Mouse (Mus musculus) liver, postnatal 0 days (tissue): ENCODE data around the gene Clcnkb. TPM values are rescaled to one million over a fixed set of nuclear protein-coding genes. Genes with fewer than 3 reads are reported as not detected.

ENCODE experiments used
- ATAC-seq: fragments of 200-750 bp; cut with Nextera tagmentation; 2 replicates; pipeline ENCODE4 v1.8.0; 2017; ENCODE audit warnings: mild to moderate bottlenecking, moderate library complexity
- DNase-seq: peaks from one replicate; pipeline ENCODE4 v3.0.0-alpha.2; 2016
- H3K27ac ChIP-seq: fragments of 300-500 bp; sonication (generic); 2 replicates; pipeline ENCODE4 v1.5.1; 2014; ENCODE audit warnings: antibody characterized with exemption, moderate library complexity, mild to moderate bottlenecking, low read depth
- H3K27me3 ChIP-seq: fragments of 300-500 bp; sonication (generic); 2 replicates; pipeline ENCODE4 v1.6.1; 2014; ENCODE audit warnings: low read length, control low read depth, mixed read lengths; ENCODE audit not compliant: insufficient read depth
- H3K36me3 ChIP-seq: fragments of 300-500 bp; sonication (generic); replicated peaks from 2 replicates; pipeline ENCODE4 v1.6.1; 2014; ENCODE audit warnings: mild to moderate bottlenecking, control low read depth, low read length, moderate library complexity, mixed read lengths; ENCODE audit not compliant: insufficient read depth
- H3K4me1 ChIP-seq: fragments of 300-500 bp; sonication (generic); 2 replicates; pipeline ENCODE4 v1.6.1; 2014; ENCODE audit warnings: antibody characterized with exemption, mild to moderate bottlenecking, control low read depth; ENCODE audit not compliant: insufficient read depth
- H3K4me2 ChIP-seq: fragments of 300-500 bp; sonication (generic); 2 replicates; pipeline ENCODE4 v1.6.1; 2014; ENCODE audit warnings: low read depth, mild to moderate bottlenecking, low read length, moderate library complexity, mixed read lengths
- H3K4me3 ChIP-seq: fragments of 300-500 bp; sonication (generic); 2 replicates; pipeline ENCODE4 v1.5.1; 2014; ENCODE audit warnings: low read depth, low read length
- H3K9ac ChIP-seq: fragments of 300-500 bp; sonication (generic); replicated peaks from 2 replicates; pipeline ENCODE4 v1.6.1; 2014; ENCODE audit warnings: mild to moderate bottlenecking, moderate library complexity
- H3K9me3 ChIP-seq: fragments of 300-500 bp; sonication (generic); 2 replicates; pipeline ENCODE4 v1.6.1; 2016; ENCODE audit warnings: mild to moderate bottlenecking, control low read depth, low read length, mixed read lengths
- CTCF ChIP-seq: sonication (generic); IDR thresholded peaks from 2 replicates; pipeline ENCODE4 v1.5.1; 2016; ENCODE audit warnings: antibody characterized with exemption, low read depth
- EP300 ChIP-seq: IDR thresholded peaks from 2 replicates; pipeline ENCODE4 v1.6.1; 2016; ENCODE audit warnings: antibody characterized with exemption, low read depth, mild to moderate bottlenecking
- polyA plus RNA-seq: library from polyadenylated mRNA; unstranded; fragments of >200 nt; fragmentation: Nextera tagmentation; extraction: Ambion mirVana; gene quantifications from 2 replicates; pipeline ENCODE4 v1.2.1, GENCODE M21; 2015

The Clcnkb gene
- polyA plus RNA-seq, 1 experiment from 2014 or later = not detected

DNA sequence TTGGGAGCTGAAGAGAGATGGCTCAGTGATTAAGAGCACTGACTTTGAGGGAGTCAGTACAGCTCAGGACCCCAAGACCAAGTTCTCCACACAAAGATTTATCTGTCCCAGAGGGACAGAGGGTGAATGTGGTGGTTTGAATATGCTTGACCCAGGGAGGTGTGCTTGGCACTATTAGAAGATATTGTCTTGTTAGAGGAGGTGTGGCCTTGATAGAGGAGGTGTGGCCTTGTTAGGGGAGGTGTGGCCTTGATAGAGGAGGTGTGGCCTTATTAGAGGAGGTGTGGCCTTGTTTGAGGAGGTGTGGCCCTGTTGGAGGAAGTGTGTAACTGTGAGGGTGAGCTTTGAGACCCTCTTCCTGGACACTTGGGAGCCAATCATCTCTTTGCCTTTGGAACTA lies 58.0 kb downstream of the Clcnkb start:
- no peak overlapping the region for H3K4me3 ChIP-seq
- TF ChIP-seq CTCF (no peak), EP300 (no peak)
- peaks cover 4% of the 10 kb centered on the region for H3K9me3 ChIP-seq
- ATAC-seq (no peak), DNase-seq (no peak)
- no peak overlapping the region for H3K4me2 ChIP-seq
- H3K27ac ChIP-seq = no peak overlapping the region
- H3K9ac ChIP-seq = no peak overlapping the region
- no peaks in the 10 kb centered on the region; the same call in 1 of the 2 replicates for H3K4me1 ChIP-seq
- H3K27me3 ChIP-seq = no peaks in the 10 kb centered on the region
- H3K36me3 ChIP-seq = no peaks in the 10 kb centered on the region

Other genes with a start within 250 kb of the Clcnkb start
- 0.43 and 0.79 TPM in 2 replicates for gene Rsg1, start 202.1 kb downstream of the Clcnkb start, polyA plus RNA-seq
- 3.0 and 4.2 TPM in 2 replicates for gene Arhgef19, start 176.5 kb downstream of the Clcnkb start, polyA plus RNA-seq
- 1.5 and 2.4 TPM in 2 replicates for gene Epha2, start 114.8 kb downstream of the Clcnkb start, polyA plus RNA-seq
- gene Fam131c, start 47.8 kb downstream of the Clcnkb start, polyA plus RNA-seq = 0.53 and 0.96 TPM in 2 replicates
- gene Clcnka, start 17.3 kb downstream of the Clcnkb start, polyA plus RNA-seq = not detected in 2 replicates
- gene Hspb7, start 4.8 kb upstream of the Clcnkb start, polyA plus RNA-seq = 0.04 and 0.49 TPM in 2 replicates
- not detected in 2 replicates for gene Srarp, start 20.1 kb upstream of the Clcnkb start, polyA plus RNA-seq
- gene Zbtb17, start 28.6 kb upstream of the Clcnkb start, polyA plus RNA-seq = 4.6 and 5.5 TPM in 2 replicates
- gene Spen, start 122.6 kb upstream of the Clcnkb start, polyA plus RNA-seq = 2.3 and 3.0 TPM in 2 replicates
- 1.5 and 1.8 TPM in 2 replicates for gene Fblim1, start 190.1 kb upstream of the Clcnkb start, polyA plus RNA-seq
- 17.3 and 17.8 TPM in 2 replicates for gene Tmem82, start 202.6 kb upstream of the Clcnkb start, polyA plus RNA-seq
- gene Slc25a34, start 207.8 kb upstream of the Clcnkb start, polyA plus RNA-seq = 0.40 and 0.76 TPM in 2 replicates
- 1.7 TPM in 2 replicates for gene Plekhm2, start 248.9 kb upstream of the Clcnkb start, polyA plus RNA-seq